Mouse (Mus musculus) gastrocnemius, adult 18-20 months (tissue): Measurements from ENCODE around the gene Rcan3. TPM values are rescaled to one million over a fixed set of nuclear protein-coding genes. Genes with fewer than 3 reads are reported as not detected.

Experiments used
- microRNA-seq: library from miRNA; unstranded; fragments of <30 nt; microRNA quantifications from one replicate; pipeline ENCODE4 v1.2.0, GENCODE M21; 2021
- total RNA-seq, 2 experiments: library from RNA; stranded (reverse); gene quantifications; 2 replicates each; pipeline ENCODE4 v1.2.3; 2021

The Rcan3 gene
- total RNA-seq, 2 experiments from 2014 or later, result 3.0 to 4.2 TPM

Small RNA genes lying within 50 kb of the gene (microRNA-seq; reads per million reads assigned to microRNA genes)
- 132 reads per million, percentile 62 among the genes with 10 or more reads in this experiment for gene Mir700

Other genes with a start within 250 kb of the Rcan3 start
- gene Clic4, start 161.0 kb downstream of the Rcan3 start, total RNA-seq, result 10 to 100 TPM; 27.6 to 40.4 TPM
- gene Srrm1, start 80.5 kb downstream of the Rcan3 start, total RNA-seq, result 10 to 100 TPM; 58.3 to 60.1 TPM
- 1 to 10 TPM; 1.8 to 2.3 TPM for gene Ncmap, start 35.6 kb downstream of the Rcan3 start, total RNA-seq
- gene Stpg1, start 60.9 kb upstream of the Rcan3 start, total RNA-seq, result under 1 TPM in 1 of 2 experiments, not detected in 1; 0.24 TPM
- 10 to 100 TPM; 14.2 to 17.2 TPM for gene Nipal3, start 61.2 kb upstream of the Rcan3 start, total RNA-seq
- under 1 TPM in 1 of 2 experiments, not detected in 1; 0.09 TPM for gene Grhl3, start 139.8 kb upstream of the Rcan3 start, total RNA-seq